ENCODE assay signal across 16 mouse cellular contexts in genomic region chr10:58495637-58496036, GRCm38 (mm10). TPM values are rescaled to one million over a fixed set of nuclear protein-coding genes. Genes with fewer than 3 reads are reported as not detected.
DNase-seq lines count a peak whose midpoint lies in the region; ATAC-seq and TF ChIP-seq lines count a peak whose summit lies in the region.
"Had no signal": no experiment of that assay in that cellular context is flagged by ENCODE, and none has a peak within 500 bp of the region (broad histone marks: within the 10 kb centered on the region; RNA-seq: fewer than 3 reads in every experiment).

No protein-coding gene starts in this region.

- peak; percentile 13 for DNase-seq in CD4-positive, CD25-positive, alpha-beta regulatory T cell, adult 2 months (ENCODE audit: low read depth, low spot score)
- DNase-seq in layer of hippocampus, adult 2 months (ENCODE audit: low spot score in 2 of 2) = no peak
- DNase-seq in layer of hippocampus, postnatal 25 days (ENCODE audit: extremely low spot score in 1 of 2, low spot score in 1 of 2) = no peak
- DNase-seq in 3T3-L1 (ENCODE audit: low read depth, low spot score) (peak; percentile 29), NIH3T3 (ENCODE audit: low read depth) (peak; percentile 13)
- no peak for DNase-seq in cerebellum, postnatal 10 days
- DNase-seq: cerebellum, adult 8-10 months; gastrocnemius, postnatal 36 days; kidney, adult 9 months; liver, embryonic 13.5 days; retina, postnatal 1 day had no signal

- H3K4me3 ChIP-seq in layer of hippocampus, adult 2 months = no peak overlapping the region
- H3K4me3 ChIP-seq: embryonic facial prominence, embryonic 13.5 days; heart, embryonic 13.5 days; limb, embryonic 10.5 days; liver, embryonic 13.5 days had no signal

- H3K27ac ChIP-seq in layer of hippocampus, adult 2 months = no peak overlapping the region
- H3K27ac ChIP-seq: embryonic facial prominence, embryonic 13.5 days; heart, embryonic 13.5 days; limb, embryonic 10.5 days; liver, embryonic 13.5 days had no signal

- ATAC-seq in CD4-positive, CD25-positive, alpha-beta regulatory T cell, adult 4 months = no peak
- no peak for ATAC-seq in frontal cortex, adult (ENCODE audit: low TSS enrichment)

- TF ChIP-seq CTCF in layer of hippocampus, adult 2 months (conservative IDR thresholded peaks at IDR 0.05) = peak; percentile 60

RNA-seq across cellular contexts. Expression of gene Ccdc138, which starts 2.1 kb away (rescaled TPM):
- 1 to 10 TPM; 2.7 to 4.4 TPM for polyA plus RNA-seq in CD4-positive, CD25-positive, alpha-beta regulatory T cell, adult 4 months (2017; shearing (Covaris generic))
- 1 to 10 TPM; 4.2 to 5.1 TPM for total RNA-seq in layer of hippocampus, adult 2 months (2021)
- 1 to 10 TPM; 3.9 to 5.2 TPM for total RNA-seq in layer of hippocampus, postnatal 25 days (2021)

RNA-seq across cellular contexts. Expression of gene Ranbp2, which starts 48.9 kb away (rescaled TPM):
- polyA plus RNA-seq in CD4-positive, CD25-positive, alpha-beta regulatory T cell, adult 4 months (2017; shearing (Covaris generic)) = 10 to 100 TPM; 23.0 to 25.5 TPM
- 10 to 100 TPM; 78.2 to 81.5 TPM for total RNA-seq in layer of hippocampus, adult 2 months (2021)
- total RNA-seq in layer of hippocampus, postnatal 25 days (2021) = 10 to 100 TPM; 70.2 to 77.3 TPM

Comparison
In these comparisons a context has a peak if more than half of its experiments do, and no peak if none do; other contexts are left out.
1. DNase-seq: peak in CD4-positive, CD25-positive, alpha-beta regulatory T cell, adult 2 months (single experiment), 3T3-L1 (single experiment) and NIH3T3 (single experiment); none in layer of hippocampus, adult 2 months (0 of 2), layer of hippocampus, postnatal 25 days (0 of 2) and cerebellum, postnatal 10 days (0 of 2).